Mouse (Mus musculus) lung, postnatal 0 days (tissue): ENCODE measurements at regions not wholly inside any gene's neighbourhood (a gene's known extent, or its start where the extent isn't known, plus 50 kb on each side); places are given as distances from the start of the nearest gene placed in this dataset.

Experiments
- CTCF ChIP-seq: IDR thresholded peaks from 2 replicates; pipeline ENCODE4 v1.5.1; 2016; ENCODE audit warnings: antibody characterized with exemption, mild to moderate bottlenecking
- EP300 ChIP-seq: IDR thresholded peaks from 2 replicates; pipeline ENCODE4 v1.6.1; 2016; ENCODE audit warnings: antibody characterized with exemption, mild to moderate bottlenecking, control low read depth

DNA sequence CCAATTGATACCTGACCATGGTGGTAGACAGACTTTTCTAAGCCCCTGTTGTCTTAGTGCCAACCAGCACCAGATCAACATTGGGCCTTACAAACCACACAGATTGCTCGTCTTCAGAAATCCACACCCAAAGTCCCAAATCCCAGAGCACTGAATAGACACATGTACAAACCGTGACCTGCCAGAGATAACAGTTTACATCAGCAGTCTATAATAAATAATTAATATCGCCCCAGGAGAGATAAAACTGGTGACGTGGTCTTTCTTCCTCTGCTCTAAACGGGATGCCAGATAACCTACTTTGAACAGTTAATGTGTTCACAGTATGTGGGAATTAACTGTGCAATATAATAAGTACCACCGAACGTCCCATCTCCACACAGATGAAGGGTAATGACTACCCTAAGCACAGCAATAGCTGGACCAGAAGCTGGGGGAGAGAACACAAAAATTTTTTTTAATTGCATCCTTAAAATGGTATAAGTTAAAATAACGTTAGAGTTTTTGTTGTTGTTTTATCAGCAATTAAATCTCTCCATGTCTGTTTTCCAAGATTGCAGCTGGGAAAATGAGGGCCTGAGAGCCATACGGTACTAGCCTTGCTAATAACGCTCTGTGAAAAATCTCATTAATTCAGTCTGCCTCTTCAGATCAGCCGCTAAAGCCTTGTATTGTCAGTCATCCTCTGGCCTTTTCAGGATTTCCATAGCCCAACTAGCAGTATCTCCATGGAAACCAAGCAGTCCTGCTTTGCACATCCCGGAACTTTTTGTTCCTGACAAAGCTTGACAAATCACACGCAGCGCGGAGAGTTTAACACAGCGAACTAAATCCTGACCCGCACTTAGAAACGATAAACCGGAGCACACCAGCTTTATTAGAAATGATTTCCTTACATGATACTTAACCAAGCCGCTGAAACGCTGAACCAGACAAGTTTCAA, 315.8 kb downstream of the Cd83 start:
- TF ChIP-seq CTCF: no peak
- TF ChIP-seq EP300: no peak
